Mouse (Mus musculus): ENCODE results near the gene Abcg8.
A peak's percentile ranks its signal among the peaks of the same experiment; 100 is the strongest.

The Abcg8 gene

GRCm38 (mm10) chr17:84675951-84676366 lies at the start of gene Abcg8:
Gene Abcg8 (plus strand): TSS chr17:84676302.
- DNase-seq (ENCODE audit: low spot score): peak; percentile 13

- no peak for DNase-seq (ENCODE audit: low spot score)
Measured at GRCm38 (mm10) chr17:84626857-84627305, 49.2 kb upstream of the Abcg8 start.

GRCm38 (mm10) chr17:84627721-84628120 lies 48.4 kb upstream of the Abcg8 start:
- no peak for DNase-seq (ENCODE audit: low spot score)

GRCm38 (mm10) chr17:84628611-84629010 lies 47.5 kb upstream of the Abcg8 start:
- no peak for DNase-seq (ENCODE audit: low spot score)

GRCm38 (mm10) chr17:84631836-84632235 lies 44.3 kb upstream of the Abcg8 start:
- DNase-seq (ENCODE audit: low spot score): no peak

GRCm38 (mm10) chr17:84633443-84633842 lies 42.7 kb upstream of the Abcg8 start:
- DNase-seq (ENCODE audit: low spot score): no peak

- no peak for DNase-seq (ENCODE audit: low spot score)
Measured at GRCm38 (mm10) chr17:84636328-84636727, 39.8 kb upstream of the Abcg8 start.

GRCm38 (mm10) chr17:84637971-84638370 lies 38.1 kb upstream of the Abcg8 start:
- DNase-seq (ENCODE audit: low spot score): no peak

GRCm38 (mm10) chr17:84639796-84640378 lies 36.2 kb upstream of the Abcg8 start:
- DNase-seq (ENCODE audit: low spot score): no peak

GRCm38 (mm10) chr17:84641893-84642292 lies 34.2 kb upstream of the Abcg8 start:
- DNase-seq (ENCODE audit: low spot score): peak; percentile 34

- no peak for DNase-seq (ENCODE audit: low spot score)
Measured at GRCm38 (mm10) chr17:84642324-84642723, 33.8 kb upstream of the Abcg8 start.

- no peak for DNase-seq (ENCODE audit: low spot score)
Measured at GRCm38 (mm10) chr17:84644292-84645050, 31.6 kb upstream of the Abcg8 start.

GRCm38 (mm10) chr17:84645119-84645518 lies 31.0 kb upstream of the Abcg8 start:
- no peak for DNase-seq (ENCODE audit: low spot score)

GRCm38 (mm10) chr17:84645894-84646293 lies 30.2 kb upstream of the Abcg8 start:
- DNase-seq (ENCODE audit: low spot score): no peak

GRCm38 (mm10) chr17:84646477-84646876 lies 29.6 kb upstream of the Abcg8 start:
- no peak for DNase-seq (ENCODE audit: low spot score)

GRCm38 (mm10) chr17:84647630-84648029 lies 28.5 kb upstream of the Abcg8 start:
- no peak for DNase-seq (ENCODE audit: low spot score)

- no peak for DNase-seq (ENCODE audit: low spot score)
Measured at GRCm38 (mm10) chr17:84650302-84651017, 25.6 kb upstream of the Abcg8 start.

- no peak for DNase-seq (ENCODE audit: low spot score)
Measured at GRCm38 (mm10) chr17:84653544-84653943, 22.6 kb upstream of the Abcg8 start.

- DNase-seq (ENCODE audit: low spot score): no peak
Measured at GRCm38 (mm10) chr17:84656205-84656604, 19.9 kb upstream of the Abcg8 start.

GRCm38 (mm10) chr17:84656653-84657421 lies 19.3 kb upstream of the Abcg8 start:
- DNase-seq (ENCODE audit: low spot score): no peak

GRCm38 (mm10) chr17:84657422-84657732 lies 18.7 kb upstream of the Abcg8 start:
- DNase-seq (ENCODE audit: low spot score): no peak

- no peak for DNase-seq (ENCODE audit: low spot score)
Measured at GRCm38 (mm10) chr17:84657782-84658181, 18.3 kb upstream of the Abcg8 start.

Data from ovary, postnatal 14 days (tissue).